Mouse (Mus musculus) layer of hippocampus, adult 8-10 months (tissue): ENCODE measurements around the gene Erich6. TPM values are rescaled to one million over a fixed set of nuclear protein-coding genes. Genes with fewer than 3 reads are reported as not detected.
A peak's percentile ranks its signal among the peaks of the same experiment; 100 is the strongest.

ENCODE experiments used
- DNase-seq, 2 experiments: peaks; one replicate each; pipeline ENCODE4 v3.0.0; 2022; ENCODE audit warnings: low spot score in 2 of 2
- total RNA-seq, 4 experiments: library from RNA; stranded (reverse); gene quantifications; 2 replicates each; pipeline ENCODE4 v1.2.4; 2022

Erich6 gene
- total RNA-seq = 1 to 10 TPM in 2 of 4 experiments, under 1 TPM in 2; 0.69 to 2.2 (median 1.0) TPM

DNA sequence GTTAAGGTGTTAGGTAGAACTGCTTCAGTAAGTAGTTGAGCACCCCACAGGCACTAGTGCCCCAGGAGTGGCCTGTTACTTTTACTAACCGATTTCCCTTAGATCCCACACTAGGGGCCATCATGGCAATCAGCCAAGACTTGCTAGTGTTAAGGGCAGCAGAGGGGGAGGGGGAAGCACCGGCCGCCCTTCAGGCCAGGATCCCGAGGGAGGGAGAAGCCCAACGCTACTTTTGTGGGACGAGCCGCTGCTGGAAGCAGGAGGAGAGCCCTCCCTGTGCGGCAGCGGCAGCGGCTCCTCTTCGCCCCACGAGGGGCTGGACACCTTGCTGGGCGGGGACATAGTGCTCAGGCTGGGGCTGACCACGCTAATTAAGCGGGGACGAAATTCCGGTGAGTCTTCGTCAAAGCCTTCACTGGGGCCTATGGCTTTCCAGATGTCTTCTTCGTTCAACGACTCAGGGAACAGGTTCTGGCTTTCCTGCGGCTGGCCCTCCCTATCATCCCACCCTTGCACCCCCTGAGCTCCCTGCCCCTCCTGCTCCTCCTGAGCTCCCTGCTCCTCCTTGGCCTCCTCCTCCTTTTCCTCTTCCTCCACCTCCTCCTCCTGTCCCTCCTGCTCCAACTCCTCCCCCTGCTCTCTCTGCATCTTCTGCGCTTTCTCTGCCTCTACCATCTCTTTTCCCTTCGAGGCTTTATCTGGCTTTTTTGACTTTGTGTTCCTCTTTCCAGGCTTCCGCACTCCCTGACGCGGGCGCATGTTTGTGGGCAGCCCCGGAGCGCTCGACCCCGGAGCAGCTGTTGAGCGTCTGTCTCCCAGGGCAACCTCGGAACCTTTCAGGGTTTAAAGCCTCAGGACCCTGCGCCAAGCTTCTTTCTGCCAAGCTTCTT lies at the start of gene Erich6:
Gene Erich6 (minus strand): TSS at position 802 of the 890 bp plus-strand sequence.
- DNase-seq = no peak

DNA sequence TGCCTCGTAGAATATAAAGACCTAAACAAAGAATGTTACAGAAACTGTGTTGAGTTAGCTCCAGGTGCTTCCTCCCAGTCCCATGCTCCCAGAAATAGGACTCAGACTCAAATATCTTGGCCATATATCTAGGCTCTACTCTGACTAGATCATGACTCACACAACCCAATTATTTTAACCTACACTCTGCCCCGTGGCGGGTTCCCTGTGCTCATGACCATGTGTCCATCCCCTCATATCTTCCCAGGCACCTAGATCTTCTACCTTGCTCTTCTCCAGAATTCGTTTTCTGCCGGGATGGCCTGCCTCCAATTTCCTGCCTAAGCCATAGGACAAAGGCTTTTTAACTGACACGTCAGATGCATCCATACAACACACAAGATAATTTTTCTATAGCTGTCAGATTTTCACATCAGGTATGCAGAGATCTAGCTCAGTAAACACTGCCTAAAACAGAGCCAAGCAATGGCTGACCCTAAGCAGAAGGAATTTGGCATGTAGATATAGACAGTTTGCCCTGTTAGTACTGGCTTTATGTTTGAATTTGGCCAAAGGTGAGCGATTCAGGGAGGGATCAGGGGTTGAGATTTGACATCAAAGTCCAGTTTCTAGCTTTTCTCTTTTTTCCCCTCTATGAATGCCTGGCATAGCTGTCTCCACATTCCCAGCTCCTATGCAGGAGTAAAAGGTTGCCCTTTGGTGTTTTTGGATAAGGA lies 49.4 kb upstream of the Erich6 start:
- no peak for DNase-seq

DNA sequence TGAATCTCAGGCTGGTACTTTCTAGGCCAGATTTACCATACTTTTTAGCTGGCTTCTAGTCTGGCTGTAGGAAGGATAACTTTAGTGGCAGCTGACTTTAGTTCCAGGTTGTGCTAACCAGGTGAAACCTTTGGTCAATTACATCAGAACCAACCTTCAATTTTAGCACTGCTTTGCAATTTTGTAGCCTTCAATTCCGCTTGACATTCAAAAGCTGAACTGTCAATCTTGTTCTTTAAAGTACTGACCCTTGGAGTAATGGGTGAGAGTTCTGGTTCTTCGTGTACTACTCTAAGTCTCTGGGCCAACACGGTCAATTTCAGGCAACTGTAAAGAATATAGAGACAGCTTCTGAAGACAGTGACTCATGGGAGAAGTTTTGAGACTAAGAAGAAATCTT lies 48.4 kb upstream of the Erich6 start:
- DNase-seq = no peak

DNA sequence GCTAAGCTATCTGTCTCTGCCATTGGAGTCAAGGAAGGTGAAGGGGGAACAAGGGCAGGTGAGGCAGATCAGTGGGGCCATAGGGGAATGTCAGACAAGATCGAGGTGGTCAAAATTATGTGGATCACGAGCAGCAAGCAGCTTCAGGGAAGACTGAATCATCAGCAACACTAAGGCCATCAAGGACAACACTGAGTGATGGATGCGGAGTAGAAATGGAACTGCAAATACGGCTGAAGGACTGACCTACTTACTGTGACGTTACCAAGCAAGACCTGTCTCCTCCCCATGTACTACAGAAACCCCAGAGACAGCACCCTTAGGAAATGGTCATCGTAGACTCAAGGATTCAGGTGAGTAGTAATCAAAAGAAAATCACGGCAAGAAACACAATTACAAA lies 46.3 kb upstream of the Erich6 start:
- no peak for DNase-seq

DNA sequence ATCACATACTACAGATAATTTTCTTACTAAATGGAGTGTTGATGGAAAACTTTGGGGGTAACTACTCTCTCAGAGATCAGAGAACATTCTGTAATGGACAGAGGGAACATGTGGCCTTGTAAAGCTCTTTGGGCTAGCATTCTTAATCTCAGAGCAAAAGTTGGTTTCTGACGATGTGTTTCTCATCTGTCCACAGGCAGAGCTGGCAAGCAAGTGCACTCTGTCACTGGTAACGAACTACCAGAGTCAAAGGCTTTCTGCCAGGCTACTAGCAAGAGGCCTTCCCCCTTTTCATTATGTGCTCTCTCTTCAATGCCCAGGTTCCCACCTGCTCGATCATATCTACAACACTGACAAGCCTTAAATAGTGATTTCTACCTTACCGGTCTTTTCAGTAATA lies 45.3 kb upstream of the Erich6 start:
- DNase-seq = no peak

DNA sequence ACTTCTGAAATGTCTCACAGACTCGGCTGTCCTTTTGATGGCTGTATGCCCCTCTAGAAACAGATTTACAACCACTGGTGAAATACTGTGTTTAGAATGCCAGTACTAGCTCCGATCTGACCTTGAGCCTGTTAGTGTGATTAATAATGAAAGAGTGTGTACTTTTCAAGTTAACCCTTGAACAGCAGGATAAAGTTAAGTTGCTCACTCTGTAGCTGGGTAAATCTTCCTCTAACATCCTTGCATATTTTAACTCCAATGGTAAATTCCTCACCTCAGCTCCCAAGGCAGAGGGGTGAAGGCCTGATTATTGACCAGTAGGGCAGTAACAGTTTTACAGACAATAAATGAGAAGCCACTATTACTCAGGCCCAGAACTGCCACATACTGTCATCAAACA lies 44.8 kb upstream of the Erich6 start:
- no peak for DNase-seq

DNA sequence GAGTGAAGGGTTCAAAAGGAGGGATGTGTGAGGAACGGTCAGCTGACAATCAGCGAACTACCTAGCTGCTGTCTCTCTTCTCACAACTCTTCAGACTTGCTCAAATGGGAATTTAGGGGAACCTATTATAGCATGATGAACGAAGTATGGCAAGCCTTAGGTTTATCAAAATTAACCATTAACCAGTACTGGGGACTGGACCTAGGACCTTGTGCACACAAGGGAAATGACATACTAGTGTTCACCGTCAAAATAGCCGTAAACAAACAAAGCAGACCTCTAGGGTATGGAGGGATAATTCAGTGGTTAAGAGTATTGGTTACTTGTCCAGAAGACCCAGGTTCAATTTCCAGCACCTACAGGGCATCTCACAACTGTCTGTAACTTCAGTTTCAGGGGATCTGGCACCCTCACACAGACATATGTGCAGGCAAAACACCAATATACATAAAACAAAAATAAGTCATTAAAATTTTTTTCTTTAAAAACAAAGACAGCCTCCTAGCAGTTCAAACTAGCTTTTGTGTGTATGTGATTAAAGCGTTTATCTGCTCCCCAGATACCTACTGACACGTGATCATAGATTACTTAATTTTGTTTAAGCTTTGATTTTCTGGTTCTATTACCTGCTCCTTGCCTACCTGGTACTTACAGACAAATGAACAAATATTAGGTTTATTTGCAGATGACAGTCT lies 44.1 kb upstream of the Erich6 start:
- no peak for DNase-seq

DNA sequence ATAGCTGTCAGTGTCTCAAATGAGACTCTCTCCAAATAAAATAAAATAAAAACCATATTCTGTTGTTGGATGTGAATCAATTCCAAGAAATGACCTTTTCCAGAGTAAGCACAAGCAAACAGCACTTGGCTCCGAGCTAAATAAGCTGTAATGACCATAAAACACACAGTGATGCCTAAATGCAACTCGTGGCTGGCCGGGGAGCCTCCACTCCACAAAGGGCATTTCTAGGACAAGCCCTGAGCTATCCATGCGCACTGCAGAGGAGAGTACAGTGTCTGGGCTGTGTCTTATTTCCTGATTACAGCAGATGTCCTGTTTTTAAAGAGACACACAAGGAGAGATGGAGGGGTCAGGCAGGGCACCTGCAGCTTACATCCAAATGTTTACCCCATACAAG lies 43.0 kb upstream of the Erich6 start:
- no peak for DNase-seq

DNA sequence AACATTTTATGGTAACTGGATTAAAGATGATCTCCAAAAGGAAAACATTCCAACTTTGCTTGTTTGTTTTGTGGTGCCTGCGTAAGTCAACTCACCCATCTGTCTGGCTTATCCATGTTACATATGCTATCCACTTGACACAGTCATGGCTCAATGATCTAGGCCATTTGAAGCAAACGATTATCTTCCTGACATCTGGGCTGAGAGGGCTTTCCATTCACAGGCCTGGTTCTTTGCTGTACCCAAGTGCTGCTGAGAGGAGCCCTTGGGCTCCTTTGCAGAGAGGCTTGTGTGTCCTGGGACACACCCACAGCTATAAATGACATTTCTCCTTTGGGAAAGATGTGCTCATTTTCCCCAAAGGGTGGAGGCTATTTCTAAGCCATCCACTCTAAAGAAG lies 41.9 kb upstream of the Erich6 start:
- no peak for DNase-seq

DNA sequence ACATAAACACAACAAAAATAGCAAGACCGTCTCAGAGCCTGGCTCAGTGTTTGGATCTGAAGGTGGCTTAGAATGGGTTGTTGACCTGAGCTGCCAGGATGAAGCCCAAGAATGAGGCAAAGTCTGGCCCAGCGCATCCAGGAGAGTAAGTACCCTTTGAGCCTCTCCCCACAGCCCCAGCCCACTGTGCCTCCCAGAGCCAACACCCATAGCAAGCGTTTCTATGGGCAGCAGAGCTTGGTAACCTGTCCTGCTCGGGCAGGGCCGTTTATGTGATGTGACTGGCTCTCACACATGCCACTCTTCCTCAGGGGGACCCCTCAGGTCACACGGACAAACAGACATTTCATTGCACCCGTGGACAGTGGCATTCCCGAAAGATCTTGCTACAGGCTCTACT lies 41.4 kb upstream of the Erich6 start:
- no peak for DNase-seq

DNA sequence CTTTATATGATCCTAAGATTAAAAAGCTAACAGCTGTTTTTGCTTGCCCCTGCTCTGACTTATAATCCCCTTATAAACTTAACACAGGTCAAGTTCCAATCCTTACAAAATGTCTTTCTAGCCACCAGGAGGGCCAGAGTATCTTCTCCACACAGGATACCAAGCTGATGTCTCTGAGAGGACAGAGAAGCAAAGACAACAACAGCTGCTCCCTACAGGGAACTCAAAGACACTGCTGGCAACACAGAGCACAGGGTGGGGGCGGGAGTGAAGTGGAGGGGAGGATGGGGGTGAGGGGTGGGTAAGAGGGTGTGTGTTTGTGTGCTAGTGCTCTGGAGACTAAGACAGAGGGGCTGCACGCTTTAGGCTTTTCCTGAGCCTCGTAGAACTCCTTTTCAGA lies 40.6 kb upstream of the Erich6 start:
- no peak for DNase-seq

DNA sequence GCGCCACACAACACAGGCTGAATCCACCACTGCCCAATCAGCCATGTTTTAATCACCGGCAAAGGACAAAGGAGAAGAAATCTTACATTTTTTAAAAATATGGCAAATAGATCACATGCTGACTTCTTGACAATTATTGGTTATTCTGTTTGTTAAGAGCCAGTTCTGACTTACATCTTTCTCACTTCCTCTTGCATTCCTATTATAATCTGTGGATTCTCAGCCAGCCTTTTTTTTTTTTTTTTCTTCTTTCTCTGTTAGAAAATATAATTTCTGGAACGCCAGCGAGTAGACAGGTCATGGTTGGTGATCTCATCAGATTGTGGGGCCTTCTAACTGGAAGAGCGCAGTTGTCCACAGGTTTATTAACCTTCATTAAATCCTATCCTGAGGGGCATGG lies 36.3 kb upstream of the Erich6 start:
- no peak for DNase-seq

DNA sequence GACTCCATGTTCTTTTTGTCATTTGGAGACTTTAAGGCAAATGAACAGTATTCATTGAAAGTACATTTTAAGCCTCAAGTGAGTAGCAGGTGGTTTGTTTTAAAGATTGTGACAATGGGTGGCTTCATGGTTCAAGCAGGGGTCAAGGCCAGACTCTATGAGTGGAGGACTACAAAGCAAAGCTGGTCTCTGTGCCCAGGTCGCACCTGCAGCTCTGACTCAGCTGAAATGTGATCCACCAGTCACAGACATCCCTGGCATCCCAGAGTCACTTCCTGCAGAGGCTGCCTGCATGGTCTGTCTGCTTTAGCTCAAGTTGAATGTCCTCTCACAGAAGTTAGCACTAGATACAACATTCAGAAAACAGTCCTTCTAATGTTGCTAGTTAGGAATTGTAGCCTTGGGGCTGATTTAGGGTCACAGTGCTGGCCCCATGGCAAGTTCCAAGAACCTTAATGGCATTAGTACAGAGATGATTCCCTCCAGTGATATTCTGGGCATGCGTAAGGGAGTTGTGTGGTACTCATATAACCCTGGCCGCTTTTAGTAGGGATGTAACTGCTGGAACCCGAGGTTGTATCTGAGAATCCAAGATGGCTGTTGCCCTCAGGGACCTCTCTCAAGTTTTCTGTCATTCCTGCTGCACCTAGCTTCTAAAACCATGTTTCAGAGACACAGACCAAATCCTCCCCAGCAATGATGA lies 35.6 kb upstream of the Erich6 start:
- no peak for DNase-seq

DNA sequence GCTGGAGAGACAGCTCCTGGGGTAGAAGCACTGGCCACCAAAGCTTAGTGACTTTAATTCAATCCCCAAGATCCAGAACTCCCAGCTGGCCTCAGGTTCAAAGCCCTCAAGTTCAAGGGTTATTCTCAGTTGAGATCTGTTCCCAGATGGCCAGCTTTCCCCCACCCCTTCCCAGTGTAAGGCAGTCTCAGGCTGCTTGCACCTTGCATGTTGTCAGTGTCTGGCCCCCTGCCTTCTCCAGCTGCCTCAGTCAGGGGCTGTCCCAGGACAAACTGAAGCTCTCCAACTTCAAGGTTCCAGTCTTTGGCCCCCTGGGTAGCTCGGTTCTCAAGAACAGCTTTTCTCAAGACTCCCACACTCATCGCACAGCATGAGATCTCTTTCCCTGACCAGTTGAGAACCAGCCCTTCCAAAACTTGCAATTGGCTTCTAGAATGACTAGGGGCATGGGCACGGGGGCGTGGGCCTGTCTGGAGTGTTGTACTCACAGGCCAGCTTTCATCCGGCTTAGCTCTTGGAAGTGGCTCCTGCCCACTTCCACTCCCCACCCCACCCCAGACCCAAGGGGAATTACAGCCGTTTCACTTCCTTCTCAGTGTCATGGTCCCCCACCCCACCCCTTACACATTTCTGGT lies 34.7 kb upstream of the Erich6 start:
- no peak for DNase-seq

DNA sequence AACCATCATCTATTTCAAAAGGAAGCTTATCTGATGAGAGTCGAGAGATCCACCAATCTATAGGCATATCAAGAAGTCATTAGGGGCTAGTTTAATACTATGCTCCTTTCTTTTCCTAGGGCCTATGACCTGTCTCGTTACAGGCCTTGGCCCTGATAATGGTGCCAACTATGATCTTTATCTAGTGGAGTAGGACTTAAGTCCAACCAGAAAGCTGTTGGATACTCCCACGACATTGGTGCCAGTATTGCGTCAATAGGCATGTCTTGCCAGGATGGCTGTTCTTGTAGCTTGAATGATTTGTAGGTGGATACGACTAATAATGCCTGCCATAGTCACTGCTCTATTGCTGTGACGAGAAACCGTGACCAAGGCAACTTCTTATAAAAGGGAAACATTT lies 27.0 kb upstream of the Erich6 start:
- no peak for DNase-seq

DNA sequence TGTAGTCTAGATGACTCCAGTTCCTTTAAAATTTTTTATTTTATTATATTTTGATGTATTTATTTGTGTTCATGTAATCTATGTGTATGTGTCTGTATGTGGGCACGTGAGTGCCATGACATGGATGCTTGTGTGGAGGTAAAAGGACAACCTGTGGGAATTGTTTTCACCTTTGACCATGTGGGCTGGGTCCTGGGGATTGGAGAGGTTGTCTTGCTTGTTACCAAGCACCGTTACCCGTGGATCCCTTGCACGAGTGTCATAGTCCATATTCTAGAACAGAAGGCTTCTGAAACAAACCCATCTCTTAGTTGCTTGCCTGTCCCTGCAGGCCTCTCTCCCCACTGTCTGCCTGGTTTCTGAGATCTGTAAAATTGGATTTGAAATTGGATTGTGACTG lies 23.6 kb upstream of the Erich6 start:
- no peak for DNase-seq

DNA sequence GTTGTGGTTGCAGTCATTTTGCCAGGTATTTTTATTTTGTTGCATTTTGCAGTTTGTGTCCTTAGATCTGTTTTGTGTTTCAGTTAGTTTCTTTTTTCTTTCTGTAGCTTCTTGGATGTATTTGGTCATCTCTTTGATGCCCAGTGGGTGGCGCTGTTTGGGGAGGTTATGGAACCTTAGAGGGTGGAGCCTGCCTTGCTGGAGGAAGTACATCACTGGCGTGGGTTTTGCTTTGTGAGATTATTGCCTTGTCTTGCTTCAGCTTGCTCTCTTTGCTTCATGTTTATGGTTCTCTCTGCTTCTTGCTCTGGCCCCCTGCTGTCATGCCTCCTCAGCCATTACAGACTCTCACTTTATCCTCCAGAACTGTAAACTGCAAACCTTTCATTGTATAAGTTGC lies 20.3 kb upstream of the Erich6 start:
- DNase-seq = no peak

DNA sequence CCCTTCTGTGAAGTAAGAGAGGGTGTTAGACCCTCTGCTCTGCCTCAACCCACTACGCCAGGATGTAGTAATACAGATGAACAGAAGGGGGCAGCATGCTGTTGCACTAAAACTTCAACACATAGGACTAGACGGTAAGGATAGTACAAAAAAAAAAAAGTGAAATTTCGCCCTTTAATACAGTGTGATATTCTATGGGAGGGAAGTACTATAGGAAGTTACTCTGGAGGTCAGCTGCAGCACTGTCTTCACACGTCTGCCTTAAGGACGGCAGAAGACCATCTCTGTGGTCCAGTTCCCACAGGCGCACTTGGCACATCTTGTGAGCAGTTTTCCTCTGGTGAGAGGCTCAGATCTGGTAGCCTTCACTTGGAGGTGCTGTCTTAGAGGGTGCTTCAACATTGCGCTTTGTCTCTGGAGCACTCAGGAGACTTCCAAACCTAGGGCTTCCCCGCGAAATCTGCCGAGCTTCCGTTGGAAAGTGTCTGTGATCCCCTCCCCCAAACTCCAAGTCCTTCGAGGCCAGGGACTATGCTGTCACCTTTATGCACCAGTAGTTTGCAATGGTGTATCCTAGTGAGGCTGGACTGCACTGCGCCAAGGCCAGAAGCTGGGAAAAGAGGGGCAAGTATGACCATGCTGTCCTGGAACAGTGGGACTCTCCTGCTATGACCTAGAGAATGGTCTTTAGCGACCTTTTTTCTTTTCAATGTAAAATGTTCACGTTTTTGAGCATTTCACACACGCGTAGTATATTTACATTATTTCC lies 18.5 kb upstream of the Erich6 start:
- peak in 1 of 2 experiments; percentile 62 for DNase-seq

DNA sequence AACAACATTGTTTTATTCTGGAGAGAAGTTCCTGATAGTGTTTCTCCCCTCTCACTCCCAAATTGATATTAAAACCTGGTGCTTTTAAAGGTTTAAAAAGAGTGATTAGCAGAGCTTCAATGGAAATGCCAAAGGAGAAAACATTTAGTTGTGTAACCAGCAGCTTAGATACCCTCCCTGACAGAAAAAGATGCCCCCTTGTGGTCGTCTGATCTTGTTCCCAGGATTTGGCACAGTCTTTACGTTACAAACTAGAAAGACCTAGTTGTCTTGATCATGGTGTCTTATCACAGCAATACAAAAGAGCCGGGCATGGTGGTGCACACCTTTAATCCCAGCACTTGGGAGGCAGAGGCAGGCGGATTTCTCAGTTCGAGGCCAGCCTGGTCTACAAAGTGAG lies 16.9 kb upstream of the Erich6 start:
- no peak for DNase-seq

DNA sequence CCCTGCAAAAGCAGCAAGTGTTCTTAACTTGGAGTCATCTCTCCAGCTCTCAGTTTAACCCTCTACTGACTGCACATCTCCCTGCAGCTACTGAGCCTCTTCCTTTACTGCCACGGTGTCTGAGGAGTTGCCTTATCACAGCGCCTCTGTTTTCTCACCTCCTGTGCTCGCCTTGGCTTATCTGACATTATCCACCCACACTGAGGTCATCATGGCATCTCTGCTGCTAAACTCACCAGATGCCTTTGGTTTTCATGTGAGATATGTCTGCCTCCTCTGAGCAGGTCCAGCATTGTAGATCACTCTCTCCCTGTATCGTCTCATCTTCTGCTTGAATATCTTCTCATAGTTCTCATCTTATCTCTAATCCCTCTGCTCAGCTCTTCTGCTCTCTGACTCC lies 13.3 kb upstream of the Erich6 start:
- DNase-seq = no peak
